Mouse (Mus musculus) heart, postnatal 4 days (tissue): Measurements from ENCODE around the gene Arl14ep. TPM values are rescaled to one million over a fixed set of nuclear protein-coding genes. Genes with fewer than 3 reads are reported as not detected.

Experiments
- DNase-seq: peaks from one replicate; pipeline ENCODE4 v3.0.0; 2021
- total RNA-seq, 2 experiments: library from RNA; stranded (reverse); gene quantifications; 2 replicates each; pipeline ENCODE4 v1.2.3; 2021

The Arl14ep gene
- total RNA-seq, 2 experiments from 2014 or later: 18.5 TPM

DNA sequence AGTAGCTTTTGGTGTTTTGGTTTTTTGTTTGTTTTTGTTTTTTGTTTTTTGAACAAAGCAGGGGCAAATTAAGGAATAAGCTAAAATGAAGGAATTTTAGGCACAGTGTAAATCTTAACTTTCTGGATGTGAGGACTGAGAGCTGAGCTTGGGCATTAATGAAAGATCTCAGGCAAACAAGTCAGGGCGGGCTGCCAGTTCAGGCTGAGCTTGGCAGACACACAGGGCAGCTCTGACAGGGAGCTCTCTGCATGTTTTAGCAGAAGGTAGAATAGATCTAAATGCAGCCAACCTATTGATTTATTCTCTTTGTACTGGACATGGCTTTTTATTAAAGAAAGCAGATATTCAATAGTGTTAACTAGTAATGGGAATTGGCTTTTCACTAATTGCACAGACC is 31.8 kb downstream of the Arl14ep start:
- peak; percentile 14 for DNase-seq

DNA sequence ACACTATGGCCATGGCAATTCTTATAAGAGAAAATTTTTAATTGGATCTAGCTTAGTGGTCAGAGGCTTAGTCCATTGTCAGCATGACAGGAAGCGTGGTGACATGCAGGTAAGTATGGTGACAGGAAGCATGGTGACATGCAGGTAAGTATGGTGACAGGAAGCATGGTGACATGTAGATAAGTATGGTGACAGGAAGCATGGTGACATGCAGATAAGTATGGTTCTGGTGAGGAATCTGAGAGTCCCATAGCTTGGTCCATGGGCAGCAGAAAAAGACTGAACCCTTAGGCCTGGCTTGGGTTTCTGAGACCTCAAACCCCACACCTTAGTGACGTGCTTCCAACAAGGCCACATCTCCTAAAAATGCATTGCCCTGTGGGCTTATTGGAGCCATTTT is 38.5 kb downstream of the Arl14ep start:
- DNase-seq: no peak

DNA sequence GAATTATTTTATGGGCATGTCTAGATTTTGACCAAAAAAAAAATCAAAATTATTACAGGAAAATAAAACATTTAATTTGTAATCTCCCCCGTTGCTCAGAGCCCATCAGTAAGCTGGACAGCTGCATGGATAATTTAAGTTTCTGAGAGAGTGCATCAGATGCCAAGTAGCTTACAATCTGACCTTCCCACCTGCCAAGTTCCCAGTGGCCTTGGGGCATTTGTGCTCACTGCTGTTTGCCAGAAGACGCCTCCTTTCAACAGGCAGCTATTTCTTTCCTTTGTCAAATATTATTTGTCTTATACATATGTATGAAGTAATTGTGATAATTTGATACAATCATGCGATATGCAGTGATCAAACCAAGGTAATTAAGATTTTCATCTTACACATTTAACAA is 44.3 kb downstream of the Arl14ep start:
- no peak for DNase-seq

Other genes with a start within 250 kb of the Arl14ep start
- not detected for gene Fshb, start 85.2 kb upstream of the Arl14ep start, total RNA-seq